Mouse (Mus musculus) left cerebral cortex, adult 9 months (tissue): ENCODE data around the gene Top3b.
A peak's percentile ranks its signal among the peaks of the same experiment; 100 is the strongest.
"Not testable (repeated sequence)": the region's sequence is repeated elsewhere in the genome, so short reads cannot be mapped to it uniquely, and the experiment has no call there.

ENCODE experiments used
- DNase-seq, 2 experiments: peaks; one replicate each; pipeline ENCODE4 v3.0.0; 2022; ENCODE audit warnings: low spot score in 2 of 2

The Top3b gene

DNA sequence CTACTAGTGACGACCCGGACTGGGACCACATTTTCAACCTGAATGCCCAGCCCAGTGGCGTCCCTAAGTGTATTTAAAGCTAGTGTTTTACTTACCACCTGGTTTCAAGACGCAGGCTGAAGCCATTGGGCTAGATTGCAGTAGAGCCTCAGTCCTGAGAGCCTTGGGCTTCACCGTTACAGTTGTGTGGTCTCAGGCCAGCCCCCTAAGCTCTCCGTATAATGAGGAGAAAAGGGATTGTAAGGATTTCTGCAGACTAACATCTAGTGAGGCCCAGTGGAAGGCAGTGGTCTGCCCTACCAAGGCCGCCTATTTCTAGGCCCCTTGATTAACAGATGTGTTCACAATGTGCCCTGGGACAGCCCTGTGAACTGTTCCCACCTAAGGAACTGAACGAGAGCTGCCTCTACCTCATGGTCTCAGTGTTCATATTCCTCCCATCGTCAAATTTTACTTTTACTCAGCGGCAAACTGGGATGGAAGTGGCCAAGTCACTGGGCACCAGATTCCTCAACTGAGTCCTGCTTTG is 26.6 kb downstream of the Top3b start:
- no peak for DNase-seq

- no peak for DNase-seq
These were observed 31.8 kb downstream of the Top3b start for GRCm38 (mm10) chr16:16902329-16902728.

- no peak for DNase-seq
These were observed 32.7 kb downstream of the Top3b start for GRCm38 (mm10) chr16:16903188-16903587.

GRCm38 (mm10) chr16:16907799-16908198 is 37.3 kb downstream of the Top3b start:
- DNase-seq, result no peak

GRCm38 (mm10) chr16:16911641-16912597 is 41.4 kb downstream of the Top3b start:
- peak in 1 of 2 experiments; percentile 79 for DNase-seq

GRCm38 (mm10) chr16:16913440-16913839 is 42.9 kb downstream of the Top3b start:
- no peak for DNase-seq

DNA sequence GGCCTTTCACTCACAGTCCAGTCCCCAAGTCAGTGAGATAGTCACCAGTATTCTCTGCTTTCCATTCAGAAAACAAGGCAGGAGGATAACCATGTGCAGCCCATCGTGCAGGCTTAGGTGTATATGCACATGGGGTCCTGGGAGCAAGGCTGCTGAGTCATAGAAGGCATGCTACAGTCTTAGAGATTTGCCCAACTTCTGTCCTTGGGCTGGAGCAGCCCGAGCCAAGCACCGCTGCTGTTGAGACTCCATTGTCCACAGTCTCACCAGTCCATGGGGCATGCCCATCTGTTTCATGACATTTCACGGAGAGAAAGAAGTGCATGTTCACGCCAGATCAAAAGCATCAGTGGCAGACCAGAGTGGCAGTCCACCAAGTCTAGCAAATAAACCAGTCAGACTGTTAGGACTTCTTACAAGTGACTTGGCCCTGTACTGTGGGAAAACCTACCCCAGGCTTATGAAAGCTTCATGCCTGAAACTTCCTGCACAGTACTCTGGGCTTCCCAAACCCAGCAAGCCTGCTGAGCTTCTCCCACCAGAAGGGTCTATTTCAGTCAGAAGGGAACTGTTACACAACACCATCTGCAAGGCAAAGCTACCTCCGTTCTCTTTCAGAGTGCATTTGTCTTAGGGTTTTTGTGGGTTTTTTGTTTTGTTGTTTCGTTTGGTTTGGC is 48.0 kb downstream of the Top3b start:
- peak in 1 of 2 experiments; percentile 58 for DNase-seq

- DNase-seq, result no peak
These were observed 50.5 kb downstream of the Top3b start for GRCm38 (mm10) chr16:16921021-16921435.

- no peak for DNase-seq
These were observed 53.9 kb downstream of the Top3b start for GRCm38 (mm10) chr16:16924481-16924880.

DNA sequence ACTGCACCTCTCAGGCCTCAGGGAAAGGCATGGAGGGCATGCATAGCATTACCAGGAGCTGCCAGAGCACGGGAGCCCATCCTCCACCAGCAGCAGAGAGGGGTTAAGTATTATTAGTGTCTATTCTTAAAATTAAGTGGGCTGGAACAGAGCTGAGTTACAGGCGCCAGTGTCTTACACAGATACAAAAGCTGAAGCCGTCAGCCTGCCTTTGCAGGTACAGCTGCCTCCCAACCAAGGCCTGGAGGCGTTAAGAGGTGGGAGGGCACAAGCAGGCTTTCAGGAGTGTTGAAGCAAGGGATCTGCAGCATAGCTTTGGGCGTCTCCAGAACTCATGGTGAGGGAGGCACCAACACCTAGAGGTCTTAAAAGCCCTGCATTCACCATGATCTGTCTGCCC is 56.0 kb downstream of the Top3b start:
- peak; percentile 69 to 84 for DNase-seq

GRCm38 (mm10) chr16:16928908-16929307 is 58.4 kb downstream of the Top3b start:
- DNase-seq, result not testable (repeated sequence)

- no peak for DNase-seq
These were observed 59.8 kb downstream of the Top3b start for GRCm38 (mm10) chr16:16930326-16930725.

DNA sequence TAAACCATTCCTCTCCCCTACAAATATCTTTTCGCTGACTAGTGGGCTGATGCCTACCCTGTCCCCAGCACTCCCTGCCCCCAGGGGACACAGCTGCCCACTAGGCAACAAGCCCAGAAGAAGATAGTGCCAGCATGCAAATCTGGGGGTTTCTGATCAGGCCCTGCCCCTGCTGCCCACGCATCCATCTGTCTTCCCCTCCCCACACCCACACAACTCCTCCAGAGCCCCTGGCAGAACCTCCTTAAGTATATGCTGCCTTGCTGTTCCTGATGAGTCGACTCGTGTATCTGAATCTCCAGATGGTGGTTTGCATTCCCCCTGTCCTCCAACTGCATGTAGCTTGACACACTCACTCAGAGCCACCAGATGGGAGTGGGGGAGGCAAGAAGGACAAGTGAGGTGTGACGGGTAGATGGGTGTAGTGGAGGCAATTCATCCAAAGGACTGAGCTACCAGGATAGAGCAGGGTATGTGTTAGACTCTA is 60.3 kb downstream of the Top3b start:
- DNase-seq, result peak; percentile 93 to 96

DNA sequence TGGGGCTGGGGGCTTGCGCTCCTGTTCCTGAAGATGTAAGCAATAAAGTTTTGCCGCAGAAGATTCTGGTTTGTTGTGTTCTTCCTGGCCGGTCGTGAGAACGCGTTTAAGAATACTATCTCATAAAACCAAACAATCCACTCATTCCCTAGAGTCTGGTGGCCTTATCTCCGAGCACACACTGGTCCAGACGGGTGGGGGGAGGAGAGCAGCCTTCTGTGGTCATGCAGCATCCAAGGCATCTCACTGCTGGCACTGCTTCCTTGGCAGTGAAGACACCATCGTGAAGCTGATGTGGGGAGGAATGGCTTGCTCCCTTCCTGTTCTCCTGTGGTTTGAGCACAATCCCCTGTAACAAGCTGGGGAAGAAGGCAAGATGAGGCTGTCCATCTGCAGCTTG is 69.0 kb downstream of the Top3b start:
- DNase-seq, result no peak

DNA sequence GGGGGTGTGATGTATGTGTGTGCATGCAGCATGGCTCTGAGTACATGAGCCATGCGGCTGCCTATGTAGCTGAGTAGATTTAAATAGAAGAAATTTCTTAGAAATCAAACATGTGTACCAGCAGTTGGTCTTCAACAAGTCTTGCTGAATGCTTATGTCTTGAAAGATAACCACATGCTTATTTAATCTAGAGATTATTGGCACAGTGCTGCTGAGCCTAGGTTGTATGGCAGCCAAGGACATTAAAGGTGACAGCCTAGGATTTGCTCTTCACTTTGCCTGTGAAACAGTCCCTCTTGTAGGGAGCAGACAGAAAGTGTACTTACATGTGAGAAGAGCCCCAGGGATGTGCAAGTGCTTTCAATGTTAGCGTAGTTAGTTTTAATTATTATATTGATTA is 70.5 kb downstream of the Top3b start:
- DNase-seq, result no peak
